Mouse (Mus musculus) testis, postnatal 14 days (tissue): ENCODE measurements around the gene Cdkl5.
"Not testable (repeated sequence)": the region's sequence is repeated elsewhere in the genome, so short reads cannot be mapped to it uniquely, and the experiment has no call there.

Source experiments
- DNase-seq: peaks from one replicate; pipeline ENCODE4 v3.0.0; 2021; ENCODE audit warnings: low spot score

The Cdkl5 gene

DNA sequence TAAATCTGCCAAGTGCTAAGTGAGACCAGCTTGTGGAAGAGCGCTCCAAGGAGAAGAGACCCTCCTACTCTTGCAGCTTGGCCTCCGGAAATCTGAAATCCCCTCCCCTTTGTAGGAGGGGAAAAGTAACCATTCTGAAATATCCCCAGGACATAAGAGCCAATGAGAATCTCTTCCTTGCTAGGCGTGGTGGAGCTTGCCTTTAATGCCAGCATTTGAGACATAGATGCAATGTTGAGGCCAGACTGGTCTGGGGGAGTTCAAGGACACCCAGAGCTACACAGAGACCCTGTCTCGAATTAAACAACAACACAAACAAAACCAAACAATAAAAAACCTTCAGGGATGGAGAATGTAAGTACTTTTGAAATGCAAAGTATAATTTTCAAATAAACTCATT is 87.6 kb downstream of the Cdkl5 start, which contains the start of gene Gja6:
Gene Gja6, minus strand, starts transcription at position 101 of the 400 bp plus-strand sequence.
- no peak for DNase-seq

DNA sequence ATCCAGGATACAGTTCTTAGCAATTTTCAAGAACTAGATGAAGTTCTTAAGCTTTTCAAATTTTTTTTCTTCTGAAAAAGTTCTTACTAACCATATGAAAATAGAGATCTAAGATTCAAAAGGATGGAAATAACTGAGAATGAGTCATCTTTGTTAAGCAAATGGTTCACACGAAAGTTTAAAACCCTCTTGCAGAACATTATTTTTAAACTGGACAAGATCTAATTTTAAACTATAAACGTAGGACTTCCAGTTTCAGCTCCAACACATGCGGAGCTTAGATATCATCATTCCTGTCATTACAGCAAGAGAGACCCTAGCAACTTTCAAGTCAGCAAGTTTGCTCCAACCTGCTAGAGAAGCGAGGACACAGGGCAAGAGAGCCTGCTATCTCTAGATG is 88.0 kb downstream of the Cdkl5 start:
- no peak for DNase-seq

DNA sequence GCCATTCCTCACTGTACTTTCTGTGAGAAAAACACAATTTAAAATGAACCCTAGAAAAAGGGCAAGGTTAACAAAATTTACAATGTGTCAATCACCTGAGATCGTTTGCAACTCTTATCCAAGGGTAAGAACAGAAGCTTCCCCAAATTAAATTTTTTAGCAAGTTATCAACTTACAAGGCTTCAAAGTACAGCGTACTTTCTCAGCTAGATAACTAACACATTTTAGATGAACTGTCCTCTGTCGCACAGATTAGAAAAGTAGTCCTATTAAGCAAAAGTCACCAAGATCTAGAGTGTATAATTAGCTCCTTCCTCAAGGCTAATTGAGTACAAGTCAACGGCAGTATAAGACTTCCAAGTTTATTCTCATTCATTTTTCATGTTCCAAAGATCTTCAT is 88.6 kb downstream of the Cdkl5 start:
- no peak for DNase-seq

DNA sequence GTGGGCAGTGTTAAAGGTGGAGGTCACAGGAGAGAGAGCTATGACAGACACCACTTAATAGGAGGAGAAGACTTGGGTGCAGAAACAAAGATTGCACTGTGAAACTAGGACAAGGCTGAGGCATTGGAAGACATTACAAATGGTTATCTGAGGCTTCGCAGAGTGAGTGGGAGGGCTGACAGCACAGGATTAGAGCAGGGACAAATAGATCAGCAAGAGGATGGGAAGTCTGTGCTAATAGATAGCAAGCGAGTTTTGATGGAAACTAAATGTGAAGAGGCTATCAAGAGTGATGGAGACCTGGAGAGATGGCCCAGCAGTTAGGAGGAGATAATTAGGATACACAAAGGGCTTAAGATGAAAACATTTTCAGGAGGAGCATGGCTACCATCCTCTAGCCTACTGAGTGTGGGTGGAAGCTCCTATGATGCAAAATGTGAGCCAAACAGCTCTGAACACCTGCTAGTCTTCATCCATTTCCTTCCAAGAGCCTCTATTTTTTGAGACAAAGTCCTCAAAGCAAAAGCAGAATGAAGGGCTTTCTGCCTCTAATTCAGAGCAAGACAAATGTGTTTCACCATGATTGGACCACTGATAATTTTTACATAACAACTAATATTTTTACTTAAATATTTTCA is 89.3 kb downstream of the Cdkl5 start:
- DNase-seq: peak; percentile 9

DNA sequence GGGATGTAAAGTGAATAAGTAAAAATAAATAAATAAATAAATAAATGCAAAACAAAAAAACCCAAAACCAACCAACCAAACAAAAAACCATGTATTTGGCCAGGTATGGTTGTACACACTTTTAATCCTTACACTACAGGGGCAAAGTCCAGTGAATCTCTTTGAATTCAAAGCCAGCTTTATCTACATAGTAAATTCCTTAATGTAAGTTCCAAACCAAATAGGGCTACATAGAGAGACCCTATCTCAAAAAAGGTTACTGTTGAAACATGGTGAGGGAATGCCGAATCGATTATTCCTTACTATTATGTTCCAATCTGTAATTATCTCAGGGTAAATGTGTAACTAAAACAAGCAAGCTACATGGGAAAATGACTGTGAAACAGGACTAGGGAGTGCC is 93.4 kb downstream of the Cdkl5 start:
- DNase-seq: no peak

DNA sequence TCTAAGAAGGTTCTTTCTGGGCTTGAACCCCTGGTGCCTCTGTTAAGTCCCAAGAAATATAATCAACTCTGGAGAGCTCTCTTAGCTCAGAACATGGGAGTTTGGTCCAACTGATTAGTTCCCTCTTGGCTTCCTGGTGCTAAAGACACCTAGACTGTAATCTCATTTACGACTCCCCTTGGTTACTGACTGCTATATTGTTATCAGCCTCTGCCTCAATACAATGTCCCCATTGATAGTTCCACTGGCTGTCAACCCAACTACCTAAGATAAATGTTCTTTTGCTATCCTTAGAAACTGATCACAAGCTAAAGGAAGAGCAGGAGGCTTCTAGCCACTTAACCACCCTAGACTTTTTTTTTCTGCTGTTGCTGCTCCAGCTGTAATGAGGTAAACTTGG is 102.4 kb downstream of the Cdkl5 start:
- no peak for DNase-seq

DNA sequence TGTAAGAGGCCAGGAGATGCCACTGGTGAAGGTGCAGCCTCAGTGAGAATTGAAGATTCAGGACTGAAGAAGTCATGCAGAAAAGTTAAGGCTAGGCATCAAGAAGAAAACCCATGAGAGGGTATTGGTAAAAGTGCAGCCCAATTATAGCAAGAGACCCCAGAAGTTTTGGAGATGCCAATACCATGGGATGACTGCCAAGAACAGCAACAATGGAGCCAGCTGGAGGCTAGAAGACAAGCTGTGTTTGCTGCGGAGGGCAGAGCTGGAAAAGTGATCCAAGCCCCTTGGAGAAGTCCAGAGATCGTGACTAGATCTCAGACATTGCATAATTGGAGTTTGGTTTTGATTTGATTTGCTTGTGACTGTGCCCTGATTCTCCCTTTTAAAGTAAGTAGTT is 108.2 kb downstream of the Cdkl5 start:
- DNase-seq: no peak

DNA sequence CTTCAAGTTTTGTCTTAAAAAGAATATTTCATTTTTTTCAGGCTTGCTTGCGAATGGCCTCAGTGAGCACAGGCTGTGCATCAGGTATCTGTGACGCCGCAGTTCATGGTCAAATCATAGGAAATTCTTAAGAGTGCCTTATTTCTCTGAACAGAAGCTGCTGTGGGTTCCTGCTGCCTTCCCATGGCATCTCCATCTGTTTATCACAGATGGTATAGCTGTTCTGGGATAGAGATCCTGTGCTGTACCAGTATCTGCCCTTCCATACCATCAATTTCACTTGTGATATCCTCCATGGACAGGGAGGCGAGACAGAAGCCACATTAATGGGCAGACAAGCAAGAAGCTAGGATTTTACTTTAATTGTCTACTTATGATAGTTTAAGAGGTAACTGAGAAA is 127.9 kb downstream of the Cdkl5 start:
- DNase-seq: no peak

DNA sequence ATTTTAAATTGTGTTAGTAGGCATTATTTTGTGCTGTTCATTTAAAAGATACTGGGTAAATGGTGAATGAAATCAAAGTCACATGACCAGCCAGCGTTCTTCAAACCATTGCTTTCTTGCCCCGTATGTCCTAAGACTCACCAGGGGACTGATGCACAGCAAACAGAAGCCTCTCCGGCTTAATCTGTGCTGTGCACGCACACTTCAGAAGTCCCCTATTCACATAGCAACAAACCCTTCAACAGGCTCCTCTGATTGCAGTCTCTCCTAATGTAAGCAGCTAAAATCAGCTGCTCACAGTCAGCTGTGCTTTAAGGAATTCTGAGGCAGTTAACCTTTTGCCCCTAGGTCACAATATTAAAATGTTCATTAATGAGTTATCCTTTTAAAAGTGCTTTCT is 129.5 kb downstream of the Cdkl5 start:
- no peak for DNase-seq

DNA sequence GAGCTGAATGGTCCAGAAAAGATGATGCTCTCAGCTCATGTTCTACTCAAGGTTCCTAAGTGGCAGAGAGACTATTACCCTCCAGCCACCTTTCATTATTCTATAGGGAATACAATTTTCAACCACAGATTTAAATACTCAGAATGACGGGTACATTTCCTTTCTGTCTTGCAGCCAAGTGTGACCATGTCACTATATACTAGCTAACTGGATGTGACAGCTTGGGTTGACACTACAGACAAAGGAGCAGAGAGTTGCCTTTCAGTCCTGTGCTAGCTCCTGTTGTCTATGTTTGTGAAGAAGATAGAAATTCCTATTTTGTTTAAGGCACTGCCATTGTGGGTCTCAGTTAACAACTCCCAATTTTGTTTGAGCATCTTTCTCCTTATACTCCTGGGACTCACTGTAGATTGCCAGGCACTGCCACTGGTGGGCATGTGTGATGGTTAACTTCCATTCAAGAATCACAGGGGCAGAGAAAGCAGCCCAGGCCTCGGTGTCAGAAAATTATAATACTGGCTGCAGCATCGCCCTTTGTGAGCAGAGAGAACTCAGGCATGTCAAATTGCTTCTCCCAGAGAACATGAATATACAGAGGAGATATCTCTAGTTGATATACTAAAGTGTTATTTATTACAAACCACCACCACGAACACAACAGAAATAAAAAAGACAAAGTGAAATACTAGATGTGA is 130.7 kb downstream of the Cdkl5 start:
- no peak for DNase-seq

DNA sequence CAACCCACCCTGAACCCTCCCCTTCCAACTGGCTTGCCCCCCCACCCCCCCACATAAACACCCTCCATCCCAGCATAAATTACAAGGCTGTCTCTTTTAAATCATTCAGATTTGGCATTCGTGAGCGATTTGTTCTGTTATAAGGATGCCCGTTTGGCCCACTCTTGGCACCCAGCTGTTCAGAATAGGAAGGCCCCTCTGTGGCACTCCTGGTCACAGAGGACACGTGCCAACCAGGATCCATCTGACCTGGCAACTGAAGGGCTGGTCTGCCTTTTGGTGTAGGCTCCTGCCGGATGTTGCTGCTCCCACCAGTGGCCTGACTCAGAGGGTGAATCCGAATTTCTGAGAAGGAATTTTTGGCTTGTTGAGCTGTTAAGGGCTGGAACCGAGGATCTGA is 186.3 kb downstream of the Cdkl5 start:
- DNase-seq: no peak

DNA sequence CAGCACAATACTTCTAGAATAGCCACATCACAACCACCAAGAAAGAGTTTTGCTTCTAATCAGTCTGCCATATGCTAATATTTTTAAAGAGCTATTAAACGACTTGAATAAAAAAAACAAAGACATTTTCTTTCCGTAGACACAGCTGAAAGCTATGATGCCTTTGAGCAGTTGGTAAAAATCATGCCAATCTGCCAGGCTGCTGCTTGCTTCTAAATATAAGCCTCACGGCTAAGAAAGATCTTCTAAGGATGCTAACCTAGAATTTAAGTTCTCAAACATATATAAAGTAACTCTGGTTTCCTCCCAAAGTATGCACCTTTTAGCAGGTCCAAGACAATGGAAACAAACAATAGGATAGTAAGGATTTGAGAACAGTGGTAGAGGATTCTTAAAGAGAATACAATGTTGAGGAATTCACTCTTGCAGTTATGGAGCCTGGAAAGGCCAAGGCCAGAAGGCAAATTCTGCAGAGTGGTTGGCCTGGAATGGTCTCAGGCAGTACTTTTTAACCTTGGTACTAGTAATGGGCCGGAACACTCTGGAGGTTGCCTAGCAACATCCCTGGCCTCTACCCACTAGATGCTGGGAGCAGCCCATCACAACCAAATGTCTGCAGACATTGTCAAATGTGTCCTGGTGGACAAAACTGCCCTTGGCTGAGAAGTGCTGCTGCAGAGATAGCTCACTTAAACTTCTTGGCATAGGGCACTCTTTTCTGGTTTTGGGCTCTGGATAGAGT is 189.9 kb downstream of the Cdkl5 start:
- peak; percentile 6 for DNase-seq

DNA sequence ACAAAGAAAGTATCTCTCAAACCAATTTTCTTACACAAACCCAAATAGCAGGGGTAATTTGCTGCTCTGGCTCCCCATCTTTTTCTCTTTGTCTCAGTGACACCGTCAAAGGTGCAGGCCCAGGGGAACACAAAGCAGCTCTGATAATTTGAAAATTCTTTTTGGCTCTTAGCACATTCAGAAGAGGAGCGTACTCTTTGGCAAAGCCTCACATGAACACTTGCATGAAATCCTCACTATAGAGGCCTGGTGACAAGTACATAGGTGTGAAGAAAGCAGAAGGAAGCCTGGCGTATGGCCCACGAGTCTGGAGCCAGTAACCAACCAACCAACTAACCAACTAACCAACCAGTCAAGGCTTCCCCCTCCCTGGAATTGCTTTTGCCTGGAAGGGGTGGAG is 199.6 kb downstream of the Cdkl5 start:
- DNase-seq: no peak

DNA sequence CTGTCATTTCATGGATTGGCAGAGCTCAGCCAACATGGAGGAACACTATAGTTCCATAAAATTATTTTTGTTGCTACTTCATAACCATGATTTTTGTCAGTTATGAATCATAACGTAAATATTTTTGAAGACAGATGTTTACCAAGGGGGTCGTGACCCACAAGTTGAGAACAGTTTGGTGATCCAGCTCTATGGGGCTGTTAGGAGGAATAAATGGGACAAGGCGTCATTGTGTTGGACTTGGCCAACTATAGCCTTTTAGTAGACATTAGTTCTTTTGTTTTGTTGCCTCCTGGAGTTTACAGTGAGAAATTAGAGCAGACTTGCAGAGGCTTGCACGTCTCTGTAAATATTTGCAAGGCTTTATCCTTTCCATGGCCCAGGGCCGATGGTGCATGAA is 212.2 kb downstream of the Cdkl5 start:
- DNase-seq: no peak

DNA sequence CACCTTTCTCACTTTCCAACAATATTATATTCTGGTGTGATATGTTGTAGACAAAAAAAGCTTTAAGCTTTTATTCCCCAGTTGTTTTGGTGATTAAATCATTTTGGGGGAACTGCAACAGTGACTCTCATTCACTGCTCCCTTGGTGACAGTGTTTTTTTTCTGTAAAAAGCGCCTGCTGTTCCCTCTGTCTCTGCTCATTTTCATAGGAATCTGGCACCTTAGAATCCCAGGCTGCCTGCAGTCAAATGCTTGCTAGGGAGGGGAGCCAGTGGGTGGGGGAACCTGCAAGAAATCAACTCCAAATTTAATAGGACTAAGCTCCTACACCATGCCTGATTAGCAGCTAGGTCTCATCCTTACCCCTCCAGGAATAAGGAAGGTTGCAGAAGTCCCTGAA is 221.5 kb downstream of the Cdkl5 start:
- no peak for DNase-seq

DNA sequence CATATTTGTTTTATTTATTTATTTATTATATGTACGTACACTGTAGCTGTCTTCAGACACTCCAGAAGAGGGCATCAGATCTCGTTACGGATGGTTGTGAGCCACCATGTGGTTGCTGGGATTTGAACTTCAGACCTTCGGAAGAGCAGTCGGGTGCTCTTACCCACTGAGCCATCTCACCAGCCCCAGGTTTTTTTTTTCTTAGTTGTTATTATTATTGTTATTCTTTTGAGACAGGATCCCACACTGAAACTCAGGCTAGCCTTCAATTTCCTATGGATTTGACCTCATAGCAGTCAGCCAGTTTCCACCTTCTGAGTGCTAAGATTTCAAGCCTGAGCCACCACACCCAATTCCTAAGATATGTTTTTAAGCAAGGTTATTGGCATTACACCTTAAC is 224.9 kb downstream of the Cdkl5 start:
- not testable (repeated sequence) for DNase-seq

DNA sequence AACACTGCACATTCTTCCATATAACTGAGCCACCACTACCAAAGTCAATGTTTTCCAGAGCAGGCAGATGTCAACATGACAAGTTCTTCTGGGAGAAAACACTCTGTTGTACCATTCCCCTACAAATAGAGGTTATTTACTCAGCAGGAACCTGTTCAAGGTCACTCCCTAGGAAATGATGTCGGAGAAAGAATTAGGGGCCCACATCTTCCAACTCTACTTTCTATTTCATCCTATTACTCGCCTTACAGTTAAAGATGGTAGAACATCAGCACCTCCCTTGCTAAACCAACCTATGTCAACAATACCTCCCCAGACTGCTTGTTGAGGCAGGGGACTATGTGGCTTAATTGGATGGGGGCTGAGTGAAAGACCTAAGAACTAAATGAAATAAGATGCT is 226.8 kb downstream of the Cdkl5 start, which contains the start of gene Rs1:
Gene Rs1, plus strand, starts transcription at position 301 of the 400 bp plus-strand sequence.
- DNase-seq: no peak

DNA sequence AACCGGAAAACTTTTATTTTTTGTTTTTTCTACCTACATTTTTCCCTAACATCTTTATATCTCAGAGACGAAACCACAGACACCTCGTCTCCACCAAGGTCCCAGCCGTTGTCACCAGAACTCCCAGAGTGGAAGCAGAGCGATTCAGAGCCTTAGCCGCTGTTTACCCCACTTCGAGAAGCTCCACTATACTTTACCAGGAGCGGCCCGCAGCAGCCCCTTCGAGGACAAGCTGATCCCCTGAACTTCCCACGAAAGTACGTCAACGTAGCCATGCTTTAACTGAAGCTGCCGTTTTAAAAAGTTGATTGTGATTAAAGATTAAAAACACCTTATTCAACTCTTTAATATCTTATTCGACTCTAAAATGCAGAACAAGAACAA is 228.3 kb downstream of the Cdkl5 start:
- DNase-seq: no peak

DNA sequence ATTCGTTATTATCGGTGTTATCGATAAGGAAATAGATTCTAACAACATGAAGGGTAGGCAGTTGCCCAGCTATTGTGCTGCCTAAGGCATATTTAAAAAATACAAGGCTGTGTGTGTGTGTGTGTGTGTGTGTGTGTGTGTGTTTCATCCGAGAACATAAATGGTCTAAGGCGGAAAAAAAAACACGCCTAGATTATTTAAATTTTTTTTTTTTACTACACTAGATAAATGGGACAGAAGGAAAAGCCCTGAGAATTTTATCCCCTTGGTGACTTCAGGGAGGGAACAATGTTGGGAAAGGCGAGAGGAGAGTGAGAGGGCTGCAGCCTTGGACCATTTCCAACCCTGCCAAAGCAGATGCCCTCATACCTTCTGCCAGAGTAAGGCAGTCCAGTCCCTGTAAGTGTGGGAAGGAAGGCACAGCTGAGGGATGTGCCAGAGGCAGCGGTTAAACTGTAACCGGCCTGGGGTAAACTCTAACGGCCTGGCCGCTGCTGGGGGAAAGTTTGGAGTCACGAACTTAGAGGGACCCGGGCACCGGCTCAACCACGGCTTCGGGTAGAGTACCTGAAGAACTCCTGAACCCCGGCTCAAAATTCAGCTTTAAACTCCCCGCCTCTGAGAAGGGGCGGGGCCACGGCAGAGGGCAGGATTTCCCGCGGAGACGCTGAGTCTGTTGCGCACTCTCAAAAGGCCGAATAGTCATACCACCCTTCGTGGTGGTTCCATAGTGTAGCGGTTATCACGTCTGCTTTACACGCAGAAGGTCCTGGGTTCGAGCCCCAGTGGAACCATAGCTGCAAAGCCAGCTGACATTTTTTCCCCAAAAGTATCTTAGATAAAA is 228.9 kb downstream of the Cdkl5 start:
- DNase-seq: peak; percentile 84

DNA sequence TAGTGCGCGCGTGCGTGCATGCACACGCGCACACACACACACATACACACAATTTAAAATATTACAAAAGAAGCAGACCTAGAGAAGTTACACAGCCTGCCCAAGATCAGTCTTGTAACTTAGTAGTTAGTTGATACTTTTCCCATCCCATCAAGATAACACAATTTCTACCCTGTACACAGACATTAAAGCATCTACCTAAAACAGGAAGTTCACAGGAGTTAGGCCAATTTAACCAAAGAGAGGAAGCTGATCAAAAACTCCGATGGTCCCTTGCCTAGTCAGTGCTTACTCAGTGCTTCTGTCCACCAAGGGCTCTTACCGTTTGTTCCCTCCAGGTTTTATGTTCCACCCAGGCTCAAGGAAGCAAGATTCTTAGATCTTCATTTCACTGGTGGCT is 243.7 kb downstream of the Cdkl5 start:
- DNase-seq: no peak

DNA sequence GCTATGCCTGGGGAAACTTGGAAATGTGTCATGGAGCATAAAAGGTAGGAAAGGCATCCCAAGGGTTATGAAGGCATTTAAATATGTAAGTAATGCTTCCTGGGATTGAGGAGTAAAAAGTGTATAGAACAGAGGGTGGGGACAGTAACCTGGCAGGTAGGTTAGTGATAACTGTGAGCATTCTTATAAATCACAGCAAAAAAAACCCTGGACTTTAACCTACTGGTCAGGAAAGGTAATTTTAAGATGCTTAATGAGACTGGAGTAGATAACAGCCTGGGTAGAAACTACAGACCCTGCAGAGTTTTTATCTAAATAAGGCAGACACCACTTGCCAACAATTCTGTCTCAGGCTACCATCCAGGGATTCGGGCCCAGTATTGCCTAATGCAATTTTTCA is 245.9 kb downstream of the Cdkl5 start:
- no peak for DNase-seq

DNA sequence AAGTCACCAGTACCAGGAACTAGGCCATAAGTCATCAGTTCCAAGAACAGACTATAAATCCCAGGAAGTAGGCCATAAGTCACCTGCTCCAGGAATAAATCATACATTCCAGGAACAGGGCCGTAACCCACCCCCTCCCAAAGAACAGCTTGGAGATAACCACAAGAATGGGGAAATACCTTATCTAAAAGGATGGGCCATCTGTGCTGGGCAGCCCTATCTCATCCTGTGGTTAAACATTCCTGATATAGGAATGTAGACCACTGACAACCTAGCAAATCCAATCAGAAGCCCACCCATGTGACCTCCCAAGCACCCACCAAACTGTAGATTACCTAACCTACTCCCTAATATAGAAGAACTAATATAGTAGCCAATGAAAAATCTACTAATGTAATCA is 249.1 kb downstream of the Cdkl5 start:
- no peak for DNase-seq
